Mouse (Mus musculus): ENCODE results near the gene D130043K22Rik.

D130043K22Rik gene

DNA sequence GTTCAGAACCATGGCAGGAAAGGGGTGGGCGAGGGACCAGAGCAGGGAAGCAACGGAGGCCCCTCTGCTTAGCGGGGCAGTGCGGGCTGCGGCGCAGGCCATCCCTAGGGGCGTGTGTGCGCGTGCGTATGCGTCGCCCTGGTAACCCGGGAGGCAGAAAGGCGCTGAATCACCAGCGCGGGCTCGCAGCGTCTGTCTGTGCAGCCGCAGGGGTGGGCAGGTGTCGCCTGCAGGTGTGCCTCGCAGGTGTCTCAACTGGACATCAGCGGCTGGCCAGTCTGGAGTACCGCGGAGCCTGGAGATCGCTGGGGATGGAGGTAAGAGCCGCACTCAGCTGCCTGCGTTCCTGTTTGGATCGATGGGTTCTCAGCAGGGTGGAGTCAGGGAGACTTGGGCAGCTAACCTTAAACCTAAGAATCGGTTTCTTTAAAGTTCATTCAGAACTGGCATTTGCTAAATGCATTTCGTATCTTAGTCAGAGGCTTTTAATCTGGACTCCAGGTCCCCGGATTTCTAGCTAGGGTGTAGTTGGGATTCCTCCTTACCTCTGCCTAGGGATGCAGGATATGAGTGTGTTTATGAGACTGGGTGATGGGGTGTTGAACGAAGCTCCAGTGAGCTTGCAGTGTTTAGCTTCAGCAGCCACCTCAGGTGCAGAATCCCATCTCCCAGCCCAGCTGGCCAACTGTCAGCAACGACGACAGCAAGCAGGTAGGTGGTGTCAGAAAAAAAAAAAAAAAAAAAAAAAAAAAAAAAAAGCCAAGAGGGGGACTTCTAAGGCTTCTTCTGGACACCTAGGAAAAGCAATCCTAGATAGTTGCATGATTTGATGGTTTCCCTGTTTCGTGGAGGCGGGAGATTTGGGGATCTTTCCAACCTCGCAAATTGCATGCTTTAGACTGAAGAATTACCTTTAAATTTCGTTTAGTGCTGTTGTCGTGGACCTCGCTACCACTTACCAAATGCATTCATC, at the start of gene D130043K22Rik:
TSS of gene D130043K22Rik (plus strand) at position 153 of the 973 bp plus-strand sequence.
- DNase-seq (ENCODE audit: low read depth) = no peak

DNA sequence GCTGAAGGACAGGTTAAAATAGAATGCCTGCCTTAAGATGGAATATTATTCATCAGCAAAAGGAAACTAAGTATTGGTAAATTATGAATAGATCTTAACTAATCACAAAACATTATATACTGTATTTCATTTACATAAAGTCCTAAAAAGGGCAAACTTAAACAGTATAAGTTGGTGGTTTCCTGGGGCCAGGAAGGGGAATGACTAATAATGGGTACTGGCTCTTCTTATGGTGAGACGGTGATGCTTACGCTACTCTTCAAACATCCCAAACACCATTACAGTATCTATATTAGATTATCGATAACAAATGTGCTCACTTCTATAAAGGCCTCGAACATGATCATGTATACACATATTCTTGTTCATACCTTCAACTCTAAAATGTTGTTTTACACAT, 46.2 kb upstream of the D130043K22Rik start:
- no peak for DNase-seq (ENCODE audit: low read depth)

GRCm38 (mm10) chr13:24799378-24799777, 45.6 kb upstream of the D130043K22Rik start:
- no peak for DNase-seq (ENCODE audit: low read depth)

- no peak for DNase-seq (ENCODE audit: low read depth)
Measured at GRCm38 (mm10) chr13:24799925-24800673, 44.8 kb upstream of the D130043K22Rik start.

- peak; percentile 96 for DNase-seq (ENCODE audit: low read depth)
Measured at GRCm38 (mm10) chr13:24800674-24801307, 44.1 kb upstream of the D130043K22Rik start.

GRCm38 (mm10) chr13:24801308-24801921, 43.5 kb upstream of the D130043K22Rik start, which contains the start of gene BC005537:
Gene BC005537, plus strand, starts transcription at chr13:24801657.
- DNase-seq (ENCODE audit: low read depth) = no peak

DNA sequence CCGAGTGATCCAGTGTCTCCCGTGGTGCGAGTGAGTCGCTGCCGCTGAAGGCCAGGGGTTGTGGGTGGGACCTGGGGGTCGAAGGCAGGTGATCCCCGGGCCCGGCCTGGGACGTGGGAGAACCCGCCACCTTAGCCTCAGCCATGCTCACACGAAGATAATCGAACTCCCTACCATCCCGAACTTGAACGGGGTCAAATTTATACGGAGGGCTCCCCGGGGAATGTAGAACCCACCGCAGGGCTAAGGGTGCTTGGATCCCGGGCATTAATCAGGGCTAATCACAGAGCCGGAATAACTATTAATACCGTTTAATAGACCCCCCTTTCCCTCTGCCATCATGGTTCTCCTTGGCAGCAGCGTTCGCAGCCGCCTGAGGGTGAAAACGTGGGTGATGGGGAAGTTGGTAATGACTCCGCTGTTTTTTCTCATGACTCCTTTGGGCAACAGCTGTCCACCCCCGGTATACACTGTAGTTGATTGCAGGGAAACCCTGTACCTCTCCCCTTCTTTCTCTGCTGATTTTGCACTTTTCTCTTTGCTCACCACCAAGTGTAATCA, 42.7 kb upstream of the D130043K22Rik start:
- DNase-seq (ENCODE audit: low read depth) = peak; percentile 44

- DNase-seq (ENCODE audit: low read depth) = no peak
Measured at GRCm38 (mm10) chr13:24803196-24803595, 41.7 kb upstream of the D130043K22Rik start.

DNA sequence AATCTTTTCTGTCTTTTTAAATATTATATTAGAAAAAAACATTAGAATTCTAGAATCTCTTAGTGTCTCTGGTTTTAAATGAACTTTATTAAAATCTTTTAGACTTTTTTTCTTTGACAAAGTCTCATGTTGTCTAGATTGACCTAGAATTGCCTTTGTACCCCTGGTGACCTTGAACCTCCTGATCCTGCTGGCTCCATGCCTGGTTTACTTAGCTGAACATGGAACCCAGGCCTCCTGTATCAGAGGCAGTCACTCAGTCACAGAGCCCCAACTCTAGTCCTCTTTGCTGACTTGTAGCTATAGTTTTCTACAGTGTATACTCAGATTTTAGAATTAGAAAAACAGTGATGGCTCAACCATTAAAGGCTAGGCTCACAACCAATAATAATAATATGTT, 38.9 kb upstream of the D130043K22Rik start:
- no peak for DNase-seq (ENCODE audit: low read depth)

- no peak for DNase-seq (ENCODE audit: low read depth)
Measured at GRCm38 (mm10) chr13:24812521-24812920, 32.4 kb upstream of the D130043K22Rik start.

- DNase-seq (ENCODE audit: low read depth) = no peak
Measured at GRCm38 (mm10) chr13:24814616-24815015, 30.3 kb upstream of the D130043K22Rik start.

DNA sequence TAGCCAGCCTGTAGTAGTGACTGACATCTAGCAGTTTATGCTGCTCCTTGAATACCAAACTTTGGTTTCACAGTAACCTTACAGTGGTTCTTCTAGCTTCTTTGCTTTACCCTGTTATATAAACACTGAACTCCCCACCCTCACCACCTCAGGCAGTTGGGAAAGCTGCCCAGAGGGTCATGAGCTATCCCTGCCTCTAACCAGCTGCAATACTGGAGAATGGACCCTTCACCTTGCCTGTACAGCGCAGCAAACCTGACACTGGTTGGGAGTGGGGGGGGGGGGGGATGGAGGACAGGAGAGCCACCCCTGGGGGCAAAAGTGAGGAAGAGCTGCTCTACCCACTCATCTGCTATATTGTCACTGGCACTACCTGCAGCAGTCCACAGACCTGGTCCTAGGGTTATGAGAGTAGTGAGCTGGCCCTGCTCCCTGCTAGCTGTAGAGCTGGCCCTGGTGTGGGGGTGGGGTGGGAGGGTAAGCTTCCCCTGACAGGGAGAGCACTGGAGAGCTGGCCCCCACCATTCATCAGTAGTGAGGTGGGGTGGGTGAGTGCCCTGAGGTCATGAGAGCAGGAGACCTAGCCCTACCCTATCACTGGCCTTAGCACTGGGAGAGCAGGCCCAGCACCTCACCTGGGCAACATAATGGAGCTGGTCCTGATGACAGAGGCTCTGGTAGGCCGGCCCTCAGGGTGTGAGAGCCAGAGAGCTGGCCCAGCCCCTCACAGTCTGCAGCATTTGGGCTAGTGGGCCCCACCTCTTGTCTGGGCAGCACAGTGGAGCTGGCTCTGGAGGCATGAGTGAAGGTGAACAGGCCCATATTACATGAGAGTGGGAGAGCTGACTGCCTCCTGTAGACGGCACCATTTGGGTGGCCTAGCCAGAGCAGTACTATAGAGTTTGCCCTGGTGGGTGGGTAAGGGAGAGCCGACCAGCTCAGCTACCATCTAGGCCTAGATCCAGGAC, 28.5 kb upstream of the D130043K22Rik start:
- DNase-seq (ENCODE audit: low read depth) = no peak

DNA sequence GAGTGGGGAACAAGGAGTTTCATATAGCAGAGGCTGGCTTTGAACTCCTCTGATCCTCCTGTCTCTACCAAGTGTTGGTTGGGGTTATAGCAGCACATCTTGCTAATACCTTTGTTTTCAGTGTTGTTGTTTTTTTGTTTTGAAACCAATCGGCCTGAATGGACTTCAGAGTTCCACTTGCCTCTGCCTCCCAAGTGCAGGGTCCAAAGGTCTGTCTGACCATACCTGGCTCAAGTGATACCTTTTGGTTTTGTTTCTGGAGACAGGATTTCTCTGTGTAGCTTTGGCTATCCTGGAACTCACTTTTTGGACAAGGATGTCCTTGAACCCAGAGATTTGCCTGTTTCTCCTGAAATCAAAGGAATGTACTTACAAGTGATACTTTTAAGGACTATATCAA, 25.0 kb upstream of the D130043K22Rik start:
- no peak for DNase-seq (ENCODE audit: low read depth)

DNA sequence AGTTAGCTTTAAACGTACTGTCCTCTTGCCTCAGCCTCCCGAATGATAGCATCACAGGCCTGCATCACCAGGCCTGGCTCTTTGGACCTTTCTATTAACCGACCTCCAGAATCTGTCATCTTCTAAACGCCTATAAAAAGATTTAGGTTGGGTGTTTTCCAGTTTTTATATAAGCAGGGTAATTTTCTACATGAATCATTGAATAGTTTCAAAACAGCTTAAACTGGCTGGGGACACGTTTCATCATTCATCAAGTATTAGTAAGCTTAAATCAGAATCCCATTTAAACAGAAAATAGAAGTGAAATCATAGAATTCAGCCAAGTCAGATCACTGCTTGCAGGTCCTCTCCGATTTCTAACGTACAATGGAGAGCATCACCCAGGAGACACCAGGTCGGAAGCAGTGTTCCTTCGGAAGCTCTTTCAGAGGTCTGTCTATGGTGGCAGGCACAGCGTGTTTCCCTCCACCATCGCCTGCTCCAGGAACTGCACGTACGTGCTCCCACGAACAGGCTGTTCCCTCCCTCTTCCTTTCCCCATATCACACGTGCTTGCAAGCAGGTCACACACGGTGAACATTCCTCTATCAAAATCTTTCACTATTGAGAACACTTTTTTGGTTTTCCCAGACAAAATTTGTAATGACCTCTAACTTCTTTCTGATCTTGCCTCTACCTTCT, 22.1 kb upstream of the D130043K22Rik start:
- no peak for DNase-seq (ENCODE audit: low read depth)

- no peak for DNase-seq (ENCODE audit: low read depth)
Measured at GRCm38 (mm10) chr13:24824647-24825046, 20.3 kb upstream of the D130043K22Rik start.

GRCm38 (mm10) chr13:24825587-24825986, 19.3 kb upstream of the D130043K22Rik start:
- no peak for DNase-seq (ENCODE audit: low read depth)

DNA sequence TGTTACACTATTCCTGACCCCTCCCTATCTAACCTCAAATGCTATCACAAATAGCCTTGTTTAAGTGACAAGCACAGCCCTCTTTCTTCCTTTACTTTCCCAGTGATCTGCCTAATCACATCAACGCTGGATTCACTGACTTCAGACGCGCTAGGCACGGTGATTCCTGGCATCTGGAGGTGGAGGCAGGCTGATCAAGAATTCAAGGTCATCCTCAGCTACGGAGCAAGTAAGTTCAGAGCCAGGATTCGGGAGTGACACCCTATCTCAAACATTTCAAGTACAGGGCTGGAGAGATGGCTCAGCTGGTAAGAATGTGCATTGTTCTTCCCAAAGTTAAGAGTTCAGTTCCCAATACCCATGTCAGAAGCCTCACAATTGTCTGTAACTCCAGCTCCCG, 18.8 kb upstream of the D130043K22Rik start:
- no peak for DNase-seq (ENCODE audit: low read depth)

- DNase-seq (ENCODE audit: low read depth) = peak; percentile 22
Measured at GRCm38 (mm10) chr13:24830756-24831352, 14.1 kb upstream of the D130043K22Rik start.
